Mouse (Mus musculus): ENCODE measurements at regions not wholly inside any gene's neighbourhood (a gene's known extent, or its start where the extent isn't known, plus 50 kb on each side); places are given as distances from the start of the nearest gene placed in this dataset.

GRCm38 (mm10) chr8:103632543-103632942, 468.9 kb upstream of the Cdh5 start:
- TF ChIP-seq CTCF (IDR thresholded peaks at IDR 0.05; ENCODE audit: extremely low read depth, insufficient read depth, low read length) = no peak
- TF ChIP-seq POLR2A (IDR thresholded peaks at IDR 0.05; ENCODE audit: extremely low read depth, insufficient read depth, low read length) = no peak
